1 mouse cellular context compared by ENCODE assay signal in the genomic region with DNA sequence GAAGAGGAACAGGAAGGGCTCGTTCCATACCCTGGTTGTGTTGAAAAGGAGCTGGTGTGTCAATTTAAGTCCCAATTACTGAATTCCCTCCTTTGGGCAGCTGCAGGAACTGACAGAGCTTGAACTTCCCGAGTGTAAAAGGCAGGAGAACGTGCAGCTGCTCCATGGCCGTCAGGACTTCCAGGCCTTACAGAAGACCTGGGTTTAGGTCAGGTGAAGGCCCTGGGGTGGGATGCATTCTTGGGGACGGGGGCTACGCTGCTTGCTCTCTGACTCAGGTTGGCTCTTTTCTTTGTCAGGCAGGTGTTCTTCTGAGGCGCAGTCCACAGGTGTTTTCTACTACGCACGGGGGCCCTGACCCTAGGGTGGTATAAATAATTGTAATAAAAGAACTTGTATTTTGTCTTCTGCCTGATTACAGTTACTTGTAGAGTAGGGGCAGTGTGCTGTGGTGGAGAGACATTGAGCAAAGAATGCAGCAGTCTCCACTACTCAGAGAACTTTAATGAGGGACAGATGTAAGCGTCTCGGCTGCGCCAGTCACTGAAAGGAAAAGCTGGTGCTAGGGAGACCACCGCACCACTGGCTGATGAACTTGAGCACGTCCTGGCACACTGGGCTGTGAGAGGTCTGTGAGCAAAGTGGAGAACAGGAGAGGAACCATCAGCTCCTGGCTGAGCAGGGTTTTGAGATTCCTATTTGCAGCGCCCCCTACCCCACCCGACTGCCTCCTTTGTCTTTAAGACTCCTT.
TF ChIP-seq lines count a peak whose summit lies in the region.

No protein-coding gene starts in this region.

TF ChIP-seq in MEL, 35 proteins besides CTCF, POLR2A, EP300 and RAD21 (continued from another document):
- TF ChIP-seq NRF1 (IDR thresholded peaks at IDR 0.05; ENCODE audit: insufficient read depth, low read depth, low read length, poor library complexity, severe bottlenecking): no peak
- TF ChIP-seq MAZ (IDR thresholded peaks at IDR 0.05; ENCODE audit: low read depth, low read length): no peak
- no peak for TF ChIP-seq USF1 (IDR thresholded peaks at IDR 0.05; ENCODE audit: low read depth, low read length)
- no peak for TF ChIP-seq UBTF (IDR thresholded peaks at IDR 0.05; ENCODE audit: borderline replicate concordance, insufficient read depth, low read depth, low read length)
